Mouse (Mus musculus) naive thymus-derived CD4-positive, alpha-beta T cell, adult 2 months (primary cell): Measurements from ENCODE around the gene Tmem41b.

Experiments
- DNase-seq: peaks from one replicate; pipeline ENCODE4 v3.0.0-alpha.2; 2011; ENCODE audit warnings: low read depth

Gene Tmem41b

DNA sequence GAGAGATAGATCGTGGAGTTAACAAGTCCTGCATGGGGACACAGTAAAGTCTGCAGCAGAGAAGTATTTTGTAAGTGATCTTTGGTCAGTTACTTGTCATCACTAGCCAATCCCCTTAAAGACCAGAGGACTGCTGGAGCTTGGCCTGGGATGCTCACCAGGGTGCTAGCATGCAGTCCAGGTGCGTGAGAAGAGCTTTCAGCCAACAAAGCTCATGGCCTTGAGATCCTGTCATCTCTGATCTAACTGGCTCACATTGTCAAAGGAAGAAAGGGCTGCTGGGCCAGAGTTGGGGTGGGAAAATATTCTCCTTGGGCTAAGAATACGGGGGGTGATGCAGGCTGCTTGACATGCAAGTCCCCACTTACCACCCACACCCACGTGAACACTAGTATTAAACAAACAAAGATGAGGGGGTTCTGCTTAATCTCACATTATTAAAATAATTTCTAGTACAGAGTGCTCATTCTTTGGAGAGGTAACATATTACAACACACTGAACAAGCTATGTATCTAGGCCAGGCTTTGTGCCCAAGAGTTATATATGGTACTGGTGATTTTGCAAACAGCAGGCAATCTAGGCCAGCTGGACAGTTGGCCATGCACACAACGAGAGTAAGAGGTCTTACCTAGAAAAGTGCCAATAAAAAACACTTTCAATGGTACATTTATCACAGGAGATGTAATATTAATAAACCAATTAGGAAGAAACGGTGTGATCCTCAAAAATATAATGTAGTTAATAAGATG is 10.6 kb downstream of the Tmem41b start:
- no peak for DNase-seq

DNA sequence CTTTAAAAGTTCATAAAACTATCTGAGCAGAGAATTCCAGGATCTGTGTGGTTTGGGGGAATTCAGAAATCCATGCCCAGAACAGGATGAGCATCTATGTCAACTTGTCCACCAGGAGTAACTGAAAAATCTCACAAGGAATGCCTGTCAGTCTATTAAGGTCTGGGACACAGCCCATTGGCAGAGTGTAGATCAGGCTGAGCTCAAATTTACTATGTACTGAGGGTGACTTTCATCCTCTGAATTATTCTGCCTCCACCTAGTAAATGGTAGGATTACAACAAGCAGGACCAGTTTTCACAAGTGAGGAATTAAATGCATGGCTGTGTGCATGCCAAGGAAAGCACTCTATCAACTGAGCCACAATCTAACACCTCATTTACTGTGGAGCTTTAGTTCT is 17.2 kb downstream of the Tmem41b start:
- DNase-seq = no peak

DNA sequence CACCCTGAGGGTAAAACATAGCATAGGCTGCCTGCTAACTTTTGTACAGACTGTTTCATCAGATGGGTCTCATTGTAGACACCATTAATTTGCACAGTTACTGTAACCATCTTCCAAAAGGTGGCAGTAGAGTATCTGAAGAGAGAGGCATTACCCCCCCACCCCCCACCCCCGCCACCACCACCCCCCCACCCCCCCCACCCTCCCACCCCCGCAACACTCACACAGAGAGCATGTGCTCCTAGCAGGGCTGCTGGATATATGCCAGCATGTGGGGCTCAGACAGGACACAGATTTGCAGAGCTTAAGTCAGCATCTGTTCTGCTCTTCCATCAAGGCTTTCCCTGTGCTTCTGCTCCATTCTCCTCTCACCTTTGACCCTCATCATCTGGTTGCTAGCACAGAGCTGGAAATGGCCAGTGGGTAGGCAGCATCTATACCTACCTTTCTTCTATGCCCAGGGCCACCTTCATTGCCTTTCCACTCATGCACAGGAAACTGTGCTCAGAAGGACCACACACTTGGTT is 17.7 kb downstream of the Tmem41b start:
- peak; percentile 28 for DNase-seq

DNA sequence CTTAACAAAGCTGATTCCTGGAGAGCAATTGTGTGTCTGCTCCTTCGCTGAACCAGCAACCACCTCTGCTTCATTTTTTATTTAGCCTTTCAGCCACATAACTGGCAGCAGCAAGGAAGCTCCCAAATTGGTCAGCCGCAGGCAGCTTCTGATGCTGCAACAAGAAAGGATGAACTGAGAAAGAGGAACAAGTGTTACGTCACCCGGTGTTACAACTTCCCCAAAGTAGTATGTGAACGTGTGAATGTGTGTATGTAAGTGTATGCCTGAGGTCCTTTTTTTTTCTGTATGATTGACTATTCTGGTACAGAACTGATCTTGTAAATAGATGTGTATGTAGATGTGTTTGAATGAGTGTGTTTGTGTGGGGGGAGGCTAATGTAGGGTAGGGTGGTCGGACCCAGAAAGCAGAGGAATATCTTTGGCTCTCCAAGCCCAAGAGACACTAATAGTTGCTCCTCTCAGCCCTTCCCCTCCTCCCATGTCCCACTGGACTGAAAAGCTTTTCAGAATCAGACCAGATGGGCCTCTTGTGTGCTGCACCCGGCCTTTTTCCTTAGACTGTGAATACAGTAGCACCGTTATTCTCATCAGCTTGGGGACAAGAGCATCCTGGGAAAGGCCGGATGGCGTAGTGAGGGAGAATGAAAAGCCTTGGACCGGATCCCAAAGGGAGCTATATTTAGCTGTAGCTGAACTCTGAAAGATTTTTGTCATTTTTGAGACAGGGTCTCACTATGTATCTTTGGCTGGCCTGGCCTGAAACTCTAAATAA is 18.7 kb downstream of the Tmem41b start:
- DNase-seq = no peak

DNA sequence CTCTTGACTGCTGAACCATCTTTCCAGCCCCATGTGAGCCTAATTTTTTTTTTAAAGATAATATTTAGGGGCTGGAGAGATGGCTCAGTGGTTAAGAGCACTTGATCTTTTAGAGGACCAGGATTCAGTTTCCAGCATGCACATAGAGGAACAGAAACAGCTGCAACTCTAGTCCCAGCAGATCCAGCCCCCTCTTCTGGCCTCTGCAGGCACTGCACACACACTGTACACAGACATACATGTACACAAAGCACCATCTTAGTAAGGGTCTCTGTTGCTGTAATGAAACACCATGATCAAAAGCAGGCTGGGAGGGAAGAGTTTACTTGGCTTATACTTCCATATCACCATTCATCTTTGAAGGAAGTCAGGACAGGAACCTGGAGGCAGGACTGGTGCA is 21.1 kb downstream of the Tmem41b start:
- DNase-seq = no peak

DNA sequence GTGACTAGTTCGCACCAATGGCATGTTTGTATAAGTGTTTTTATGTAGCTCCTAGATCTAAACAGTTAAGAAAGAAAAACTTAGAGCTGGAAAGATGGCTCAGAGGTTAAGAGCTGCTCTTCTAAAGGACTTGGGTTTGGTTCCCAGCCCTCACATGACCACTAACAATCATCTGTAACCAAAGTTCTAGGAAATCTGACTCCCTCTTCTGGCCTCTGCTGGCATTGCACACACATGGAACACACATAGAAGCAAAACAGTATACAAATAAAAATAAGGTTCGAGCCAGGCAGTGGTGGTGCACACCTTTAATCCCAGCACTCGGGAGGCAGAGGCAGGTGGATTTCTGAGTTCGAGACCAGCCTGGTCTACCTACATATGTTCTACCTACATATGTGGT is 23.0 kb downstream of the Tmem41b start:
- DNase-seq = no peak

DNA sequence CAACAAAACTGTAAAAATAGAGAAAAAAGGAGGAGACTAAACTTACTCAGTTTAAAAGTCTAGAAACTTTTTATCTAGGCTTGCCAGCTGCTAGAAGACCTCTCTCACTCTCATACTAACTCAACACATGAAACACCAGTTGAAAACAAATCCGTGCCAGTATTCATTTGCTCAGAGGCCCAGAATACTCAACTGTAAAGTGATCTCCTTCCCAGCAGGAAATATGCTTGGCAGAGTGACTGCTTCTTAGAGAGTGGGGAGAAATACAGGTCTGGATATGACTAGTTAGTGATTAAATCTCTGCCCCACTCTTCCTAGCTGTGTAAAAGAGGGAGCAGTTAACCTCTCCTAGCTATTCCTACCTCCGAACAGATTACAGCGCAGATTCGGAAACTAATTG is 24.1 kb downstream of the Tmem41b start:
- DNase-seq = no peak

DNA sequence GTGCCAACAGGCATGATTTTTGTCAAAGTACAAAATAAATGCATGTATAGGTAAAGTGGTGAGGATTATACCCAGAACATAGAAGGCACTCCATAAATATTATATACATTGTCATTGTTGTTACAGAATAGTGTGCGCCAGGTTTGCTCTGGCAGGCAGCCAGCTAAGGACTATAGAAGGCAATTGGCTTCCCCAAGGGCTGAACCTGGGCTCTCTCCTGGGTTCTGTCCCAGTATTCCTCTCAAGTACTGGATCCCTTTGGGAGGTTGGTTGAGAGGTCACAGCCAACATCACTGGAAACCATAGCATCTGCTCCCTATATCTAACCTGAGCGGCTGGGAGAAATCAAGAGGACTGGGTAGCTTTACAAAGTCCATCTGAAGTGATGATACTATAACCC is 25.2 kb downstream of the Tmem41b start:
- no peak for DNase-seq

DNA sequence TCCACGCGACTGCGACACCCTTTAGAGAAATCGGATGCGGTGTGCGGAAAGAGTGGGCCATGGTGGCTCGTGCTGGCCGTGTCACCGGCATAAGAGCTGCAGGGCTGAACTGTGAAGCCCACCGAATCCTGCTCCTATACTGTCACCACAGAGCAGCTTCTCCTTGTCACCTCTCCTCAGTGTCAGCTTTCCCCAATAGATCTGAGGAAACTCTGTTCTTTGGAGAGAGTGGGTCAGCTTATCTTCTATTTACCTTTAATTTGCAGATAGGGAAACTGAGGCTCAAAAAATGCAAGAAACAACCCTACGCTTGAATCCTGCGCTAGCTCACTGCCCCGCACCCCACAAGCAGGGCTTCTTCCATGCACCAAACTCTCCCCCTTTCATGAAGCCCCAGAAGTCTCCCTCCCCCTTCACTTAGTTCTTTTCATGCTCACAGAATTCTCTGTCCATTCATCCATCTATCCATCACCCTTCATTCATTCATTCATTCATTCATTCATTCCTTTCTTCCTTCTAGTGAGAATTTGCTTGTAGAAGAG is 26.0 kb downstream of the Tmem41b start:
- DNase-seq = peak; percentile 66

DNA sequence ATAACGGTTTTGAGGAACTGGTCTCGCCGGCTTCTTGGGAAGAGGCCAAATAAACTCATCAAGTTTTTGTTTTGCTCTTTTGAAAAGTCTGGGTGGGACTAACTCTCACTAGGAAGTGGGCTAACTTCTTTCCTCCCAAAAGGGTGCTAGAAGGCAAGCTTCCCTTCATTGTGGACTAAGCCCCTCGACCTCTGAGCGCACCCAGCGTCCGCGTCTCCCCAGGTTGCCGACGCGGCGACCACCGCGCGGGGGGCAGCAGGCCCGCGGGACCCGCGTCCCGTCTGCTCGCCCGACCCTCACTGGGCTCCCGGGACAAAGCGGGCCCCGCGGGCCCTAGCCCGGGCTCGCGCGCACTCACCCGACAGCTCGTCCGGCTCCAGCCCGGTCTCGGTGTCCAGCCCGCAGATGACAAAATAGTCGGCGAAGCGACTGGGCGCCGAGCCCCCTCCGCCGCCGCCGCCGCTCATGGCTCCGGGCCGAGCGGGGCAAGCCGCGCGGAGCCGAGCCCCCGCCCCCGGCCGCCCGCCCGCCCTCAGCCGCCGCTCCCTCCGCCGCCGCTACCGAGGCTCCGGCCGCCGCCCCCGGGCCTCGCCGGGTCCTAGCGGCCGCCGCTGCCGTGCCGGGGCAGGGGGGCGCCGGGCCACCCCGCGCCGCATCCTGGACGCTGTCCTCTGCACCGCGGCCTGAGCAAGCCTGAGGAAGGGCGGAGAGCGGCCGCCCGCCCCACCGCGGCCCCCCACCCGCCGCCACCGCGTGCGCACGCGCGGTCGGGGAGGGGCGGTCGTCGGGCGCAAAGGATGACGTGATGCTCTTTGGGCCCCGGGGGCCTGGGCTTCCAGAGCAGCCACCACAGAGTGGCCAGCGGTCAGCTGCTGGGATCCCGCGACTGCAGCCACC is 26.8 kb downstream of the Tmem41b start, which contains the start of gene Dennd5a:
Dennd5a (minus strand) TSS at position 755 of the 897 bp plus-strand sequence.
- DNase-seq = no peak

DNA sequence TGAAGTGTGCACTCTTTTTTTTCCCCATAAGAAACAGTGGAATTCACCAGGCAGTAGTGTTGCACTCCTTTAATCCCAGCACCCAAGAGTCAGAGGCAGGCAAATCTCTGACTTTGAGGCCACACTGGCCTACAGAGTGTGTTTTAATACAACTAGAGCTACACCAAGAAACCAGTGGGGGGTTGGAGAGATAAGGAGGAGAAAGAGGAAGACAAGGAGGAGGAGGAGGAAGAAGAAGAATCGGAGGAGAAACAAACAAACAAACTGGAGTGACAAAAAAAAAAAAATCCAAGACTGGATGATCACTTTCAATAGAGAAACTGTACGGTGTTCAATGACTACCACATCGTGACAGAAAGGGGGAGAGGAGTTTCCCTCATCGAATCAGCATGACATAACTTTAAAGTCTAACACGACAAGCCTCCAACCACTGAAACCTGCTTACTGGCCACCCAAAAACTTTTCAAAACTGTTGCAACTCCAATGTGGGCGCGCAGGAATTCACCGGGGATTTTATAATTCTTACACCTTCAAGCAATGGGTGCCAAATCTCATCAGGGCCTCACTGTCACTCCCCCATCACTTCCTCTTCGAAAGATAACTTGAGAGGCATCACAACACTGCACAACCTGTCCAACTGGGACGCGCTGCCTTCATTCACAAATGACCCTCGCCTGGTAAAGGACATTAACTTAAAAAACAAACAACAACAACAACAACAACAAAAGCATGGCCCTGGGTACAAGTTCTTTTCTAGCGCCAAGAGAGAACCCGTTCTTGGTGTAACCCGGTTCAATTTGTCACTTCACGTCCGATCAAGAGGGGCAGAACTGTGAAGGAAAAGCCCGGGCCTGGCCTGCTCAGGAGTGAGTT is 27.6 kb downstream of the Tmem41b start:
- DNase-seq = peak; percentile 58

DNA sequence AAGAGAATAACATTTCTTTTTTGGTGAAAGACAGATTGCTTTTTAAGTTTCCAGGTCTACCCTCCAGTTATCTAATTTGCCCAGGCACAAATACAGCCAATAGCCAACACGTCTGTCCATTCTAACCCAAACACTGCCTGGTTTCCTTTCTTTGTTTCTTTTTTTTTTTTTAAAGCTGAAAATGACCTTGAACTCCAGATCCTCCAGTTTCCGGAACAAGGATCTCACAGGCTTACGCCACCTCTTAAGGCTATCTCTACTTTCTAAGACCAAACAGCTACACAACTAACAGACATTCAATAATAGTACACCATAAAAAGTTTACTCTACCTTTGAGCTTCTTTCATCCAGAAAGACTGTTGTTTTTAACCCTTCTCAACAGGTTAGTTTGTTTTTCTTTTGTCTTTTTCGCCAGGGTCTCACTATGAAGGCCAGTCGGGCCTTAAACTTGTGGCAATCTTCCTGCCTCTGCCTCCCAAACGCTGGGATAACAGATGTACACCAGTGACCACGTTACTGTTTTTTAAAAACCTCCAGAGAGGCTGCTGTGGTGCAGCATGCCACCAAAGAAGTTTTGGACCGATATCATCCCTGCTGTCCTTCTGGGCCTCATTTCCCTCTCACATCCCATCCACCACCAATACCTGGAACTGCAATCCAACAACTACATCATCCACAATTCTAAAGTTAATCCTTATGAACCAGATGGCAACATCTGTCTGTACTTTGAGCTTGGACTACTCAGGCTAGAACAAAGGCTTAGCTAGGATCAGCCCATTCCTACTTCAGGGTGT is 28.5 kb downstream of the Tmem41b start:
- no peak for DNase-seq

DNA sequence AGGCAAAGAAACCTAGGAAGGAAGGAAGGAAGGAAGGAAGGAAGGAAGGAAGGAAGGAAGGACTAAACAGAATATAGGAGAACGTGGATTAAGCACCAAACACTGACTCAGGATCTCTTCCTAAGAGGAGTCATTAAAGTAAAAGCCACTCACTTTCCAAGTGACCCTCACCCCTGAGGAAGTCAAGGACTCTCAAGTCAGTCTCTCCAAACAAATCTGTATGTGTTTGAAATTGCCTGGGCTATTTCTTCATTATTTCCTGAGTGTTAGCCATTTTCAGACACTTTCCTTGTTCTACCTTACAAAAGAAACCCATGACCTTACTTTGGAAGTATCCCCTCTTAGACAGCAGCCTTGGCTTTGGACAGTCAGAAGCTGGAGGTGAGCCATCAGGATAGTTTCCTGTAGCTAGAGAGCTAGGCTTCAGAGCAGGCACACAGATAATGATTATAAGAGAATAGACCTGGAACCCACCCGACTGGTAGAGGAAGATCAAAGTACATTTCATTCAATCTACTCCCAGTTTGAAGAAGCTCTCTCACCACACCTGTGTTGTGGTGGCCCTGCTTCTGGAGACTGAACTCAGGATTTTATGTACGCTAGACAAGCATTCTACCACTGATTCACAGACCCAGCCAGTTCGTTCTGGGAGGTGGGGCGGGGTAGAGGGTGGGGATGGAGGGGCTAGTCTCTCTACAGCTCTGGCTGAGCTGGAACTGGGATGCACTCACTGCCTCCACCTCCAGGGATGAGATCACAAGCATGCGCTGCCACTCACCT is 31.9 kb downstream of the Tmem41b start:
- DNase-seq = no peak

DNA sequence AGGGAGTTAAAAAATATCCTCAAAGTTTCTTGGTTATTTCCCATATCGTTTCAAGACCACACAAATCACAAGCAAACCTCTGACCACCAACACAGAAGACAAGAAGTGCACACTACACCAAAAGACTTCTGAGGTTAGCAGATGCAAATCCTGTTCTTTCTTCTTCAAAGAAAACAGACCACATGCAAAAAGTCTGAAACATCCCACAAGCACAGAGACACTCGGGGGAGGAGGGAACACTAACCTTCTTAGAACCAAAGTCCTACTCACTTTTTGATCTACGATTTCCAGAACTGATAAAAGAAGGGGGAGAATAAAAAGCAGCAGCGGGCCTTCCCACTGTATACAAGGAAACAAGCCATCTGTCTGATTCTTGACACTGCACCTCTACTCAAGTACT is 35.4 kb downstream of the Tmem41b start:
- peak; percentile 82 for DNase-seq

DNA sequence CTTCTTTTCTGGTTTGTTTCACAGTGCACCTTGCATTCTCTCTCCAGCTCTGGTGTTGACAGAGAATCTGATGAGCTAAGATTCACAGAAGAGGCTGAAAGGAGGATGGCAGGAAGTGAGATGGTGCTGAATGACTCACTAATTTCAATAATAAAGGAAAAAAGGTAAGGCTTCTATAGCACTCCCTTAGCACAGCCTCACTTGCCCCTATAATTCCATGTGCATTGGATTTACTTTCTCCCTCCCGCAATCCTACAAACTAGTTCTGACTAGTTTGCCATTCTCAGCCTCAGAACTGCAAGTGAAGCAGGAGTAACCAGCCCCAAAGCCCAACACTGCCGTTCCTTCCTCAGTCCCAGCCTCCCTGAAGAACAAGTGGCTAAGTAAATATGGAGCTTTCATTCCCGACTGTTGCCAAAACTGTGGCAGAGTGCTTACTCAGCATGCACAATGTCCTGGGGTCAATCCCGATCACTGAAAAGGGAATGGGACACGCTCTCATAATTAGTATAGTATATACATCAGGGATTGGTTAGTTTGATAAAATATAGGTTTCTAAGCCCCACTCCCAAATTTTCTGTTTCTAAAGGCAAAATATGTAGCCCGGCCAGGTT is 42.2 kb downstream of the Tmem41b start:
- no peak for DNase-seq

DNA sequence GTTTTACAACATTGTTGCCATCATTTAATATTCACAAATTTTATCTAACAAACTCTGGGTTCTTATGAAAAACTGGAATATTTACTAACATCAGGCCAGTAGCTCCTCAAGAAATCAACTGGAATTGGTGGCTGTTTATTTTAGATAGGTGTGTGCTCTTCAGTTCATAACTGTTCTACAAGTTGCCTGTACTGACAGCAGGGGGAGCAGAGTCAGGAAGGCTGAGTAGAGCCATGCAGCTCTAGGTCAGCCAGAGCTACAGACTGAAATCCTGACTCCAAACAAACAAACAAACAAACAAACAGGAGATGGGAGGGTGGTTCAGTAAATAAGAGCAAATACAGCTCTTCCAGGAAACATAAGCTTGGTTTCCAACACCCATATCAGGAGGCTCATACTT is 57.1 kb downstream of the Tmem41b start:
- no peak for DNase-seq

DNA sequence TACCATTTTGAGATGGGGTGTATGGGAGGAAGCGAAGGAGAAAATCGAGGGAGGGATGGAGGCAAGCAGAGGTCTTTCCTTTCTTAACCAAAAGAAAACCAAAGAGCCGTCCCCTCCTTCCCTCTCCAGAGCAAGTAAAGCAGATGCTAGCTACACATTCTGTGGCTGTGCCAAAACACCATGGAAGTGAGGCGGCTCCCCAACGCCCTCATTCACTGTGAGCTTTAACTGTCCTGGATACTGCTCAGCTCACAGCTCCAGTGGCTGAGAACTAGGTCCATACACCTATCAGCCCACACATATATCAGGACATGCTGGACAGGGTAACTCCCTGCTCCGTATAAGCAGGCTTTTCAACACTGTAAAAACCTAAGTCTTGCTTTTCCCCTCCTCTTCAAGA is 58.4 kb downstream of the Tmem41b start:
- no peak for DNase-seq

DNA sequence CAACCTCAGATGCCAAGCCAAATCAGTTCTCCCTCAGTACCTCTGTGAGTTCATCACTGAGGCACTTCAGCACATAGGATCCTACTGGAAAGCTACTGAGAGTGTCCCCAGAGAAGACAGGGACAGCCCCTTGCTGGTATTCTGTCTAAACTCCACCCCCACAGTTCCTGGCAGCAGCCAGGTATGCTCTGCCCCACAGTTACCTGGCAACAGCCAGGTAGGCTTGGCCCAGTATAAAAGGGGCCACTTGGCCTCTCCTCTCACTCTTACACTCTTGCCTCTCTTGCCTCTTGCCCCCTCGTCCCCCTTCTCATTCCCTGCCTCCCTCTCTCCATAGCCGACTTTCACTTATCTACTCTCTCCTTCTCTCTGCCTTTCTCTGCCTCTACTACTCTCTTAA is 61.8 kb downstream of the Tmem41b start:
- no peak for DNase-seq

DNA sequence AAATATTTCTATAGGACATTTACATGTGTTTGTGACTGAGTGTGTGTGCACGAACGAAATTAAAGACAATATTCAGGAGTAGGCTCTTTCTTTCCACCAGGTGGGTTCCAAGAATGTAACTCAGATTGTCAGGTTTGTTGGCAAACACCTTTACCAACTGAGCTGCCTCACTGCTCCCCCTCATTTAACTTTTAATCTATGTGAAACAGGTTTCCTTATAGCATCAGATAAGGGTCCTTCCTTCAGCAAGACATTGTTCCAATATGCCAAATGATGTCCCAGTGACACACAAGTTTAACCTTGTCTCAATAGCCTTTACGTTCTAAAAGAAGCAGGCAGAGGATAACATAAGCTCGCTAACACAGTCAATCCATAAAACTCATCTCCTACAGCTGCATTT is 63.8 kb downstream of the Tmem41b start:
- no peak for DNase-seq
